Mouse (Mus musculus): ENCODE results near the gene Prlr. TPM values are rescaled to one million over a fixed set of nuclear protein-coding genes. Genes with fewer than 3 reads are reported as not detected.

The Prlr gene
- total and polyA plus RNA-seq, 3 experiments, result not detected

- Histone ChIP-seq H3K4me1 (ENCODE audit: control insufficient read depth in 1 of 2, insufficient read depth in 2 of 2, low read length in 2 of 2) (no peaks in the 10 kb centered on the region), H3K9me3 (replicated peaks; ENCODE audit: insufficient read depth, low read length) (no peaks in the 10 kb centered on the region), H3K27ac (ENCODE audit: control insufficient read depth, low read depth, low read length) (no peak overlapping the region), H3K4me3 (ENCODE audit: control insufficient read depth in 1 of 2, insufficient read depth in 1 of 2, low read depth in 2 of 2, low read length in 2 of 2) (no peak overlapping the region), H3K27me3 (ENCODE audit: control insufficient read depth in 1 of 2, insufficient read depth in 2 of 2, low read length in 2 of 2) (no peaks in the 10 kb centered on the region), H3K36me3 (ENCODE audit: control insufficient read depth in 1 of 2, insufficient read depth in 2 of 2, low read length in 2 of 2) (no peaks in the 10 kb centered on the region), H3K9ac (ENCODE audit: control insufficient read depth, low read depth, low read length, poor library complexity, severe bottlenecking) (no peak overlapping the region), H3K79me2 (ENCODE audit: control insufficient read depth, insufficient read depth, low read length, poor library complexity) (no peaks in the 10 kb centered on the region)
- TF ChIP-seq POLR2AphosphoS5 (IDR thresholded peaks at IDR 0.05; ENCODE audit: borderline replicate concordance, low read depth, low read length) (no peak), BHLHE40 (IDR thresholded peaks at IDR 0.05; ENCODE audit: borderline replicate concordance, low read depth, low read length) (no peak), TAL1 (IDR thresholded peaks at IDR 0.05; ENCODE audit: low read length) (no peak), JUND (IDR thresholded peaks at IDR 0.05; ENCODE audit: low read depth, low read length) (no peak), RAD21 (IDR thresholded peaks at IDR 0.05; ENCODE audit: low read depth, low read length) (no peak), E2F4 (IDR thresholded peaks at IDR 0.05; ENCODE audit: borderline replicate concordance, low read depth, low read length) (no peak), ELF1 (IDR thresholded peaks at IDR 0.05; ENCODE audit: low read depth, low read length) (no peak), CTCF (IDR thresholded peaks at IDR 0.05 in 2 of 3, conservative IDR thresholded peaks at IDR 0.05 in 1 of 3; ENCODE audit: control insufficient read depth in 1 of 3, insufficient read depth in 1 of 3, low read depth in 2 of 3, low read length in 3 of 3, poor library complexity in 1 of 3, severe bottlenecking in 1 of 3) (no peak), UBTF (IDR thresholded peaks at IDR 0.05; ENCODE audit: borderline replicate concordance, insufficient read depth, low read depth, low read length) (no peak), MEF2A (IDR thresholded peaks at IDR 0.05; ENCODE audit: extremely low read depth, insufficient replicate concordance, low read depth, low read length, poor library complexity, severe bottlenecking) (no peak), CHD1 (IDR thresholded peaks at IDR 0.05; ENCODE audit: low read depth, low read length) (no peak), MAZ (IDR thresholded peaks at IDR 0.05; ENCODE audit: low read depth, low read length) (no peak), MYC (IDR thresholded peaks at IDR 0.05; ENCODE audit: low read depth, low read length) (no peak), CHD2 (IDR thresholded peaks at IDR 0.05; ENCODE audit: low read length) (no peak), HCFC1 (IDR thresholded peaks at IDR 0.05; ENCODE audit: low read depth, low read length) (no peak), MYB (IDR thresholded peaks at IDR 0.05; ENCODE audit: low read depth, low read length) (no peak), GATA1 (IDR thresholded peaks at IDR 0.05; ENCODE audit: low read depth, low read length) (no peak), ZMIZ1 (IDR thresholded peaks at IDR 0.05; ENCODE audit: low read depth, low read length) (no peak), ZKSCAN1 (IDR thresholded peaks at IDR 0.05; ENCODE audit: low read depth, low read length) (no peak), SIN3A (IDR thresholded peaks at IDR 0.05; ENCODE audit: low read length) (no peak)
- DNase-seq (ENCODE audit: low read depth, low spot score), result no peak
These were observed 32.5 kb upstream of the Prlr start for GRCm38 (mm10) chr15:10144520-10144919.

DNA sequence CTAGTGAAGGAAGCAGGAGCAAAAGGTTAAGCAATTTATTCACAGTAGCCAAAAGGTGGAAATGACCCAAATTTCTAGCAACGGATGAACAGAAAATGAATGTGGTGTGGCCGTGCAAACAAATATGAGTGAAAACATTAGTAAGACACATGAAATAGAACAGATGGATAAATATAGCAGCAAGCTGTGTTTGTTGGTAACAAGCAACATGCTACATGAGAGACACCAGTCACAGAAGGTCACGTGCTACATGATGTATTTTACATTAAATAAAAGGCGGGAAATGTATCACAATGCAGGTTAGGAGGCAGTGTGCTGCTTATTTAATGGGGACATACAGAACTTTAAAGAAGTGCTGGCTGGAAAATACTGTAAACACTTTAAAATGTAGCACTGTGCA is 28.8 kb upstream of the Prlr start:
- no peak overlapping the region for H3K4me3 ChIP-seq (ENCODE audit: control insufficient read depth in 1 of 2, insufficient read depth in 1 of 2, low read depth in 2 of 2, low read length in 2 of 2)
- no peak overlapping the region for H3K9ac ChIP-seq (ENCODE audit: control insufficient read depth, low read depth, low read length, poor library complexity, severe bottlenecking)
- no peak for TF ChIP-seq CHD1 (IDR thresholded peaks at IDR 0.05; ENCODE audit: low read depth, low read length)
- TF ChIP-seq MYC (IDR thresholded peaks at IDR 0.05; ENCODE audit: low read depth, low read length), result no peak
- no peak for TF ChIP-seq E2F4 (IDR thresholded peaks at IDR 0.05; ENCODE audit: borderline replicate concordance, low read depth, low read length)
- no peak for TF ChIP-seq MXI1 (IDR thresholded peaks at IDR 0.05; ENCODE audit: low read depth, low read length)
- TF ChIP-seq MAZ (IDR thresholded peaks at IDR 0.05; ENCODE audit: low read depth, low read length), result no peak
- TF ChIP-seq POLR2AphosphoS2 (IDR thresholded peaks at IDR 0.05; ENCODE audit: low read length), result no peak
- no peak for TF ChIP-seq RCOR1 (IDR thresholded peaks at IDR 0.05; ENCODE audit: low read depth, low read length)
- no peak for TF ChIP-seq EP300 (IDR thresholded peaks at IDR 0.05; ENCODE audit: low read depth in 1 of 2, low read length in 2 of 2)
- no peak for TF ChIP-seq KAT2A (conservative IDR thresholded peaks at IDR 0.05; ENCODE audit: low read depth, low read length)
- TF ChIP-seq MAX (IDR thresholded peaks at IDR 0.05; ENCODE audit: low read length), result no peak
- no peak for TF ChIP-seq POLR2AphosphoS5 (IDR thresholded peaks at IDR 0.05; ENCODE audit: borderline replicate concordance, low read depth, low read length)
- TF ChIP-seq NRF1 (IDR thresholded peaks at IDR 0.05; ENCODE audit: insufficient read depth, low read depth, low read length, poor library complexity, severe bottlenecking), result no peak
- TF ChIP-seq ZC3H11A (IDR thresholded peaks at IDR 0.05; ENCODE audit: low read depth, low read length), result no peak
- TF ChIP-seq HCFC1 (IDR thresholded peaks at IDR 0.05; ENCODE audit: low read depth, low read length), result no peak
- no peak for TF ChIP-seq CTCF (IDR thresholded peaks at IDR 0.05 in 2 of 3, conservative IDR thresholded peaks at IDR 0.05 in 1 of 3; ENCODE audit: control insufficient read depth in 1 of 3, insufficient read depth in 1 of 3, low read depth in 2 of 3, low read length in 3 of 3, poor library complexity in 1 of 3, severe bottlenecking in 1 of 3)
- TF ChIP-seq ZNF384 (IDR thresholded peaks at IDR 0.05; ENCODE audit: low read depth, low read length), result no peak
- TF ChIP-seq ELF1 (IDR thresholded peaks at IDR 0.05; ENCODE audit: low read depth, low read length), result no peak
- no peak for TF ChIP-seq USF1 (IDR thresholded peaks at IDR 0.05; ENCODE audit: low read depth, low read length)
- no peak for TF ChIP-seq TBP (IDR thresholded peaks at IDR 0.05; ENCODE audit: low read depth, low read length)
- no peak for TF ChIP-seq GATA1 (IDR thresholded peaks at IDR 0.05; ENCODE audit: low read depth, low read length)
- H3K9me3 ChIP-seq (replicated peaks; ENCODE audit: insufficient read depth, low read length), result no peaks in the 10 kb centered on the region
- no peaks in the 10 kb centered on the region for H3K36me3 ChIP-seq (ENCODE audit: control insufficient read depth in 1 of 2, insufficient read depth in 2 of 2, low read length in 2 of 2)
- DNase-seq (ENCODE audit: low read depth, low spot score), result no peak
- no peak overlapping the region for H3K27ac ChIP-seq (ENCODE audit: control insufficient read depth, low read depth, low read length)
- no peaks in the 10 kb centered on the region for H3K79me2 ChIP-seq (ENCODE audit: control insufficient read depth, insufficient read depth, low read length, poor library complexity)
- no peaks in the 10 kb centered on the region for H3K4me1 ChIP-seq (ENCODE audit: control insufficient read depth in 1 of 2, insufficient read depth in 2 of 2, low read length in 2 of 2)
- no peaks in the 10 kb centered on the region for H3K27me3 ChIP-seq (ENCODE audit: control insufficient read depth in 1 of 2, insufficient read depth in 2 of 2, low read length in 2 of 2)

All from MEL (cell line).